Comparison of ENCODE assay signal across 8 mouse cellular contexts in the genomic region with DNA sequence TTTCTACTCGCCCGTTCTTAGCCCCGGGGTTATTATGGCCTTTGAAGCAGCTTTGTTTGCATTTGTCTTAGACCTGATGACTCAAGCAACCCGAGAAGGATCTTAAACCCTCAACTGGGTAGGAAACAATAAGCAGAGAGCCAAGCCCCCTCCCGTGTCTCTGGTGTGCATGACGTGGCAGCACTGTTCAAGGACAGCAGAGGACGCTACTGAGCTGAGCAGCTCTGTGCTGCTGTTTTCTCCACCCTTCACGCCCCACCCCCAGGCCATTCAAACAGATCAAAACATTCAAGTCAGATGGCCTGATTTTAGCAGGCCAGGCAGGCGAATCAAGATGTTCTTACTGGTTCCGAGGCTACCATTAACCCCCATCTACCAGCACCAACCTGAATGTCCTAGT.
DNase-seq lines count a peak whose midpoint lies in the region; ATAC-seq and TF ChIP-seq lines count a peak whose summit lies in the region.

No protein-coding gene starts in this region.

- H3K4me3 ChIP-seq in lung, adult 2 months (replicated peaks; ENCODE audit: extremely low read depth, low read depth, low read length), result no peak overlapping the region
- no peak overlapping the region for H3K4me3 ChIP-seq in lung, postnatal 0 days (ENCODE audit: low read depth, low read length)
- H3K4me3 ChIP-seq in hindbrain, embryonic 13.5 days, result no peak overlapping the region

- no peak overlapping the region for H3K9ac ChIP-seq in lung, postnatal 0 days (replicated peaks; ENCODE audit: low read depth)
- no peak overlapping the region for H3K9ac ChIP-seq in hindbrain, embryonic 13.5 days

- no peaks in the 10 kb centered on the region for H3K9me3 ChIP-seq in lung, postnatal 0 days (ENCODE audit: low read length)
- H3K9me3 ChIP-seq in hindbrain, embryonic 13.5 days, result no peaks in the 10 kb centered on the region

- no peaks in the 10 kb centered on the region for H3K36me3 ChIP-seq in lung, postnatal 0 days (ENCODE audit: insufficient read depth, low read length)
- H3K36me3 ChIP-seq in hindbrain, embryonic 13.5 days, result no peaks in the 10 kb centered on the region

- ATAC-seq in lung, postnatal 0 days, result no peak
- ATAC-seq in hindbrain, embryonic 13.5 days (ENCODE audit: low FRiP score), result no peak

- H3K27me3 ChIP-seq in lung, postnatal 0 days (replicated peaks; ENCODE audit: insufficient read depth, low read length), result no peaks in the 10 kb centered on the region
- H3K27me3 ChIP-seq in hindbrain, embryonic 13.5 days, result no peaks in the 10 kb centered on the region

- no peaks in the 10 kb centered on the region for H3K4me1 ChIP-seq in lung, adult 2 months (ENCODE audit: control insufficient read depth, insufficient read depth, low read length)
- H3K4me1 ChIP-seq in lung, postnatal 0 days (ENCODE audit: insufficient read depth, low read depth, low read length), result no peaks in the 10 kb centered on the region
- no peaks in the 10 kb centered on the region for H3K4me1 ChIP-seq in hindbrain, embryonic 13.5 days (replicated peaks)

- 38% methylated on average over 10 of the region's 10 CpGs for WGBS in lung, adult 2 months
- 32% methylated on average over 10 of the region's 10 CpGs for WGBS in lung, postnatal 0 days
- 56% methylated on average over 10 of the region's 10 CpGs for WGBS in hindbrain, embryonic 13.5 days

- DNase-seq in lung, adult 2 months, result no peak
- DNase-seq in lung, postnatal 14 days, result no peak
- peak; percentile 41 for DNase-seq in adrenal gland, adult 2 months
- peak; percentile 8 for DNase-seq in embryo, embryonic 11 days
- peak; percentile 9 for DNase-seq in lung, postnatal 0 days (ENCODE audit: low spot score)
- DNase-seq in thymus, postnatal 25 days, result no peak
- DNase-seq in gastrocnemius, postnatal 36 days, result no peak

- intact Hi-C loops in gastrocnemius, postnatal 36 days (cut with DNase I), result no loop called here

- no peak for TF ChIP-seq POLR2A in lung, adult 2 months (IDR thresholded peaks at IDR 0.05; ENCODE audit: borderline replicate concordance, extremely low read depth, low read depth, low read length)

- no peak for TF ChIP-seq EP300 in lung, postnatal 0 days (IDR thresholded peaks at IDR 0.05)

- TF ChIP-seq CTCF in lung, adult 2 months (IDR thresholded peaks at IDR 0.05; ENCODE audit: insufficient read depth, low read length), result peak; percentile 13; the same call in 1 of the 2 replicates
- TF ChIP-seq CTCF in lung, postnatal 0 days (IDR thresholded peaks at IDR 0.05), result peak; percentile 50

- H3K4me2 ChIP-seq in lung, postnatal 0 days (replicated peaks; ENCODE audit: low read depth, low read length), result no peak overlapping the region
- no peak overlapping the region for H3K4me2 ChIP-seq in hindbrain, embryonic 13.5 days

- no peak overlapping the region for H3K27ac ChIP-seq in lung, postnatal 0 days (ENCODE audit: low read length)
- no peak overlapping the region for H3K27ac ChIP-seq in hindbrain, embryonic 13.5 days

Comparison
In these comparisons a context has a peak if more than half of its experiments do, and no peak if none do; other contexts are left out.
1. DNase-seq: peak in adrenal gland, adult 2 months (single experiment), embryo, embryonic 11 days (single experiment) and lung, postnatal 0 days (single experiment); none in lung, adult 2 months (single experiment), lung, postnatal 14 days (single experiment), thymus, postnatal 25 days (single experiment) and gastrocnemius, postnatal 36 days (0 of 2).